Mouse (Mus musculus): ENCODE measurements around the gene Cma2. TPM values are rescaled to one million over a fixed set of nuclear protein-coding genes. Genes with fewer than 3 reads are reported as not detected.

The Cma2 gene
- total RNA-seq, 1 experiment from 2014 or later = 0.70 TPM

Other genes with a start within 250 kb of the Cma2 start
- gene Tgm1, start 237.1 kb upstream of the Cma2 start, total RNA-seq (2021) = 0.74 and 2.3 TPM in 2 replicates
- 19.5 and 21.1 TPM in 2 replicates for gene Rabggta, start 228.7 kb upstream of the Cma2 start, total RNA-seq (2021)
- 81.5 and 93.6 TPM in 2 replicates for gene Dhrs1, start 205.3 kb upstream of the Cma2 start, total RNA-seq (2021)
- gene Nop9, start 205.3 kb upstream of the Cma2 start, total RNA-seq (2021) = 15.9 and 16.2 TPM in 2 replicates
- gene Cideb, start 192.5 kb upstream of the Cma2 start, total RNA-seq (2021) = 1.7 and 22.1 TPM in 2 replicates
- 0.11 and 0.37 TPM in 2 replicates for gene Ltb4r2, start 189.6 kb upstream of the Cma2 start, total RNA-seq (2021)
- gene Ltb4r1, start 185.0 kb upstream of the Cma2 start, total RNA-seq (2021) = 0.48 and 0.71 TPM in 2 replicates
- 14.3 and 17.3 TPM in 2 replicates for gene Adcy4, start 166.9 kb upstream of the Cma2 start, total RNA-seq (2021)
- 5.2 and 7.8 TPM in 2 replicates for gene Ripk3, start 162.1 kb upstream of the Cma2 start, total RNA-seq (2021)
- gene Nfatc4, start 127.8 kb upstream of the Cma2 start, total RNA-seq (2021) = 23.8 and 31.2 TPM in 2 replicates
- 14.1 and 18.8 TPM in 2 replicates for gene Nynrin, start 97.0 kb upstream of the Cma2 start, total RNA-seq (2021)
- gene Cbln3, start 66.6 kb upstream of the Cma2 start, total RNA-seq (2021) = 0.11 and 0.34 TPM in 2 replicates
- 19.2 and 23.8 TPM in 2 replicates for gene Khnyn, start 66.0 kb upstream of the Cma2 start, total RNA-seq (2021)
- gene Sdr39u1, start 50.7 kb upstream of the Cma2 start, total RNA-seq (2021) = 83.3 and 100 TPM in 2 replicates
- gene Cma1, start 6.3 kb upstream of the Cma2 start, total RNA-seq (2021) = 4.3 and 5.9 TPM in 2 replicates
- not detected in 2 replicates for gene Mcpt1, start 67.0 kb downstream of the Cma2 start, total RNA-seq (2021)
- not detected in 2 replicates for gene Mcpt9, start 79.5 kb downstream of the Cma2 start, total RNA-seq (2021)
- not detected in 2 replicates for gene Mcpt2, start 91.1 kb downstream of the Cma2 start, total RNA-seq (2021)
- 2.7 and 3.3 TPM in 2 replicates for gene Mcpt4, start 111.3 kb downstream of the Cma2 start, total RNA-seq (2021)
- 0.70 TPM in 1 of 2 replicates, not detected in the other for gene Mcpt8, start 134.3 kb downstream of the Cma2 start, total RNA-seq (2021)
- 0.64 TPM in 1 of 2 replicates, not detected in the other for gene Ctsg, start 151.6 kb downstream of the Cma2 start, total RNA-seq (2021)
- not detected in 2 replicates for gene Gzme, start 169.6 kb downstream of the Cma2 start, total RNA-seq (2021)
- not detected in 2 replicates for gene Gzmd, start 181.6 kb downstream of the Cma2 start, total RNA-seq (2021)
- not detected in 2 replicates for gene Gzmg, start 208.6 kb downstream of the Cma2 start, total RNA-seq (2021)
- not detected in 2 replicates for gene Gzmn, start 223.6 kb downstream of the Cma2 start, total RNA-seq (2021)